Mouse (Mus musculus): Measurements from ENCODE around the gene Ctdspl.

DNA sequence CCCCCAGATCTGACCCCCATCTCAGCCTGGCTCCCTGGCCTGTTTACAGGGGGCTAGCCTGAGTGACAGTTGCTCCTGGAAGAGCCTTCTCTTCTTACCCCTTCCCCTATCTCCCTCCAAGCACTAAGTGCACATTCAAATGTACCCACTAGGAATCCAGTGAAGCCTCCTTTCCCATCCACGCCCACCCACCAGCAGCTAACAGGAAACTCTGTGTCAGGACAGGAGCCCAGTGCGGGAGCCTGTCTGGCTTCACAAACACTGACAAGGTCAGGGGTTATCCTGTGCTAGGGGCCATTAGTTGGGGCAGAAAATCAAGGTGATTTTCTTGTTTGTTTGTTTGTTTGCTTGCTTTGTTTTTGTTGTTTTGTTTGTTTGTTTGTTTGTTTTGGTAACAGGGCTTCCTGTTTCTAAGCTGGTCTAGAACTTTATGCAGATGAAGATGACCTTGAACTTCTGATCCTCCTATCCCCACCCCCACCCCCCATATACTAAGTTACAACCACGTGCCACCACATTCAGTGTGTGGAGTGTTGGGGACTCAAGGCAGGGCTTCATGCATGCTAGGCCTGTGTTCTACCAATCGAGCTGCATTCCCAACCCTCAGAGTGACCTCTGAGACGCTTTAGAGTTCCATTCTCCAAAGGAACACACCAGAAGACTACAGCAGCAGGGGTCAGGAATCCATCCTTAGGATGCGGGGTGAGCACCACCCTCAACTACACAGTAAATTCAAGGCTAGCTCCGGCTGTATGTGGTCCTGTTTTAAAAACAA lies 156.6 kb downstream of the Ctdspl start:
- TF ChIP-seq POLR2A (IDR thresholded peaks at IDR 0.05; ENCODE audit: borderline replicate concordance, extremely low read depth, low read depth, low read length) = no peak
- TF ChIP-seq CTCF (IDR thresholded peaks at IDR 0.05; ENCODE audit: insufficient read depth, low read length) = no peak

Measured in lung, adult 2 months (tissue).